Mouse (Mus musculus): ENCODE measurements around the gene Ccnd2. TPM values are rescaled to one million over a fixed set of nuclear protein-coding genes. Genes with fewer than 3 reads are reported as not detected.

Ccnd2 gene
- total and polyA plus RNA-seq, 3 experiments: 67.3 to 407 (median 198) TPM

GRCm38 (mm10) chr6:127133433-127134245 lies 18.4 kb downstream of the Ccnd2 start:
- no peaks in the 10 kb centered on the region for H3K9me3 ChIP-seq (replicated peaks; ENCODE audit: insufficient read depth, low read length)
- no peak overlapping the region for H3K4me3 ChIP-seq (ENCODE audit: control insufficient read depth in 1 of 2, insufficient read depth in 1 of 2, low read depth in 2 of 2, low read length in 2 of 2)
- no peaks in the 10 kb centered on the region for H3K27me3 ChIP-seq (ENCODE audit: control insufficient read depth in 1 of 2, insufficient read depth in 2 of 2, low read length in 2 of 2)
- H3K79me2 ChIP-seq (ENCODE audit: control insufficient read depth, insufficient read depth, low read length, poor library complexity): no peaks in the 10 kb centered on the region
- TF ChIP-seq TBP (IDR thresholded peaks at IDR 0.05; ENCODE audit: low read depth, low read length) (no peak), MAZ (IDR thresholded peaks at IDR 0.05; ENCODE audit: low read depth, low read length) (no peak), NELFE (IDR thresholded peaks at IDR 0.05; ENCODE audit: low read depth, low read length) (no peak), MYC (IDR thresholded peaks at IDR 0.05; ENCODE audit: low read depth, low read length) (no peak), CTCF (IDR thresholded peaks at IDR 0.05 in 2 of 3, conservative IDR thresholded peaks at IDR 0.05 in 1 of 3; ENCODE audit: control insufficient read depth in 1 of 3, insufficient read depth in 1 of 3, low read depth in 2 of 3, low read length in 3 of 3, poor library complexity in 1 of 3, severe bottlenecking in 1 of 3) (no peak), NRF1 (IDR thresholded peaks at IDR 0.05; ENCODE audit: insufficient read depth, low read depth, low read length, poor library complexity, severe bottlenecking) (no peak), ETS1 (IDR thresholded peaks at IDR 0.05; ENCODE audit: low read depth, low read length) (no peak), EP300 (IDR thresholded peaks at IDR 0.05; ENCODE audit: low read depth in 1 of 2, low read length in 2 of 2) (no peak), MAX (IDR thresholded peaks at IDR 0.05; ENCODE audit: low read length) (no peak), MYB (IDR thresholded peaks at IDR 0.05; ENCODE audit: low read depth, low read length) (no peak), ZC3H11A (IDR thresholded peaks at IDR 0.05; ENCODE audit: low read depth, low read length) (no peak), ZMIZ1 (IDR thresholded peaks at IDR 0.05; ENCODE audit: low read depth, low read length) (no peak), JUND (IDR thresholded peaks at IDR 0.05; ENCODE audit: low read depth, low read length) (no peak), GABPA (IDR thresholded peaks at IDR 0.05; ENCODE audit: low read depth, low read length) (no peak), UBTF (IDR thresholded peaks at IDR 0.05; ENCODE audit: borderline replicate concordance, insufficient read depth, low read depth, low read length) (no peak), E2F4 (IDR thresholded peaks at IDR 0.05; ENCODE audit: borderline replicate concordance, low read depth, low read length) (no peak)
- H3K4me1 ChIP-seq (ENCODE audit: control insufficient read depth in 1 of 2, insufficient read depth in 2 of 2, low read length in 2 of 2): no peaks in the 10 kb centered on the region
- DNase-seq (ENCODE audit: low read depth, low spot score): no peak
- H3K9ac ChIP-seq (ENCODE audit: control insufficient read depth, low read depth, low read length, poor library complexity, severe bottlenecking): no peak overlapping the region
- no peak overlapping the region for H3K27ac ChIP-seq (ENCODE audit: control insufficient read depth, low read depth, low read length)
- peaks cover 3 to 31% of the 10 kb centered on the region in 2 experiments for H3K36me3 ChIP-seq (ENCODE audit: control insufficient read depth in 1 of 2, insufficient read depth in 2 of 2, low read length in 2 of 2)

GRCm38 (mm10) chr6:127132719-127133118 lies 19.3 kb downstream of the Ccnd2 start:
- peaks cover 3 to 35% of the 10 kb centered on the region in 2 experiments for H3K36me3 ChIP-seq (ENCODE audit: control insufficient read depth in 1 of 2, insufficient read depth in 2 of 2, low read length in 2 of 2)
- no peak overlapping the region for H3K9ac ChIP-seq (ENCODE audit: control insufficient read depth, low read depth, low read length, poor library complexity, severe bottlenecking)
- no peaks in the 10 kb centered on the region for H3K4me1 ChIP-seq (ENCODE audit: control insufficient read depth in 1 of 2, insufficient read depth in 2 of 2, low read length in 2 of 2)

More at GRCm38 (mm10) chr6:127132719-127133118, 19.3 kb downstream of the Ccnd2 start:
- TF ChIP-seq SMC3 (IDR thresholded peaks at IDR 0.05; ENCODE audit: low read depth, low read length): no peak
- TF ChIP-seq E2F4 (IDR thresholded peaks at IDR 0.05; ENCODE audit: borderline replicate concordance, low read depth, low read length): no peak
- TF ChIP-seq POLR2A (IDR thresholded peaks at IDR 0.05; ENCODE audit: control insufficient read depth in 1 of 2, insufficient read depth in 1 of 2, low read depth in 1 of 2, low read length in 2 of 2, poor library complexity in 1 of 2): no peak
- TF ChIP-seq UBTF (IDR thresholded peaks at IDR 0.05; ENCODE audit: borderline replicate concordance, insufficient read depth, low read depth, low read length): no peak
- no peak for TF ChIP-seq HCFC1 (IDR thresholded peaks at IDR 0.05; ENCODE audit: low read depth, low read length)
- no peak for TF ChIP-seq ZC3H11A (IDR thresholded peaks at IDR 0.05; ENCODE audit: low read depth, low read length)
- Histone ChIP-seq H3K27me3 (ENCODE audit: control insufficient read depth in 1 of 2, insufficient read depth in 2 of 2, low read length in 2 of 2) (no peaks in the 10 kb centered on the region), H3K9me3 (replicated peaks; ENCODE audit: insufficient read depth, low read length) (no peaks in the 10 kb centered on the region), H3K79me2 (ENCODE audit: control insufficient read depth, insufficient read depth, low read length, poor library complexity) (no peaks in the 10 kb centered on the region), H3K27ac (ENCODE audit: control insufficient read depth, low read depth, low read length) (no peak overlapping the region; the same call in 1 of the 2 replicates), H3K4me3 (ENCODE audit: control insufficient read depth in 1 of 2, insufficient read depth in 1 of 2, low read depth in 2 of 2, low read length in 2 of 2) (no peak overlapping the region)
- no peak for DNase-seq (ENCODE audit: low read depth, low spot score)

All from MEL (cell line).